8 mouse cellular contexts compared by ENCODE assay signal in the genomic region with DNA sequence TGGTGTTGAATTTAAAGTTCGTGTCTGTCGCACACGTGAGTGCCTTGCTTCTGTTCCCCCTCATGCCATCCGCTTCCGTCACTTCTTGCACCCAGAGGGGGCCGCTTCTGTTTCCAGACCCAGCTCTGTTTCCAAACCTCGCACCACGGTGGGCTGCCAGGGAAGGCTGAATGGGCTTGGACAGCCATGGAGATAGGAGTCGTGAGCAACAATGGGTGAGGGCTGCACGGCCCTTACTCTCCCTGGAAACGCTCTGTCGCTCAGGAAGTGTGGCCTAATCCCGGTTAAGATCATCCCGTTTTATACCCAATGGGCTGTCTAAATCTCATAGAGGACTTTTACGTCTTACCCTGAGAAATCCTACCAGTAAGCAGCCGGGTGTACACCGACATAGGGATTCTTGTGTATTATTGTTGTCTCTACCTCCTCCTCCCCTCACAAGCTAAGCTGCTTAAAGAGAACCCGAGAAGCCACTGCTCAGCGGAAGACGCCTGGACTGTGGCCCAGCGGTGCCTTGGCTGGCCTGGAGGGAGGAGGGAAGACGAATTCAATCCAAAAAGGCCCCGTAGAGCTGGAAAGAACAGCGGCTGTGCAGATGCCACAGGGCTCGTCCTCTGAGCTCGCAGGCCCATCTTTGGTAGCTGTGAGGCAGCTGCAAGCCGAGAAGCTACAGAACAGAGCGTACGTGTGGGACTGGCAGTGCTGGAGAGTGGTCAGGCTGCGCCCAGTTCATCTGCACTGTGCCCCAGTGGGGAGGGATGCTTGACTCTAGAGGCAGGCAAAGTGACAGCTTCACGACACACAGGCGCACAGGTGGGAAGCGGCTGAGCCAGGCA. TPM values are rescaled to one million over a fixed set of nuclear protein-coding genes. Genes with fewer than 3 reads are reported as not detected.
DNase-seq lines count a peak whose midpoint lies in the region; ATAC-seq lines count a peak whose summit lies in the region.

No protein-coding gene starts in this region.

- 70% methylated on average over 33 of the region's 33 CpGs for WGBS in neural tube, embryonic 11.5 days
- 52% methylated on average over 33 of the region's 33 CpGs for WGBS in hindbrain, embryonic 11.5 days
- 43% methylated on average over 33 of the region's 33 CpGs for WGBS in neural tube, embryonic 15.5 days

- H3K36me3 ChIP-seq in neural tube, embryonic 11.5 days (ENCODE audit: control insufficient read depth, insufficient read depth, low read length) = no peaks in the 10 kb centered on the region
- no peaks in the 10 kb centered on the region for H3K36me3 ChIP-seq in hindbrain, embryonic 11.5 days (ENCODE audit: control insufficient read depth, insufficient read depth, low read length)
- no peaks in the 10 kb centered on the region for H3K36me3 ChIP-seq in neural tube, embryonic 15.5 days

- H3K4me1 ChIP-seq in neural tube, embryonic 11.5 days (ENCODE audit: control insufficient read depth, insufficient read depth, low read length) = peaks cover 9% of the 10 kb centered on the region
- peaks cover 2% of the 10 kb centered on the region; the same call in 1 of the 2 replicates for H3K4me1 ChIP-seq in hindbrain, embryonic 11.5 days (replicated peaks; ENCODE audit: control insufficient read depth, insufficient read depth, low read length)
- peaks cover 32% of the 10 kb centered on the region for H3K4me1 ChIP-seq in neural tube, embryonic 15.5 days

- H3K27ac ChIP-seq in neural tube, embryonic 11.5 days (ENCODE audit: low read depth, low read length) = no peak overlapping the region
- H3K27ac ChIP-seq in hindbrain, embryonic 11.5 days (ENCODE audit: low read depth, low read length) = 0 out of 2 replicates have a peak overlapping the region, but pooled peaks have one; percentile 42
- peak overlapping the region; percentile 76 for H3K27ac ChIP-seq in neural tube, embryonic 15.5 days (replicated peaks)

- H3K4me2 ChIP-seq in neural tube, embryonic 11.5 days (ENCODE audit: low read depth) = no peak overlapping the region
- no peak overlapping the region for H3K4me2 ChIP-seq in hindbrain, embryonic 11.5 days (replicated peaks; ENCODE audit: low read depth, low read length)
- H3K4me2 ChIP-seq in neural tube, embryonic 15.5 days = peak overlapping the region; percentile 29

- peak; percentile 38; the same call in 1 of the 2 replicates for ATAC-seq in neural tube, embryonic 11.5 days (ENCODE audit: insufficient read depth, low FRiP score, low TSS enrichment)
- ATAC-seq in hindbrain, embryonic 11.5 days (ENCODE audit: low FRiP score) = peak; percentile 47; the same call in 1 of the 2 replicates
- peak; percentile 79 for ATAC-seq in neural tube, embryonic 15.5 days (ENCODE audit: low FRiP score)

- no peak overlapping the region for H3K4me3 ChIP-seq in neural tube, embryonic 11.5 days (ENCODE audit: low read depth, low read length)
- H3K4me3 ChIP-seq in hindbrain, embryonic 11.5 days (ENCODE audit: low read depth, low read length) = no peak overlapping the region
- no peak overlapping the region for H3K4me3 ChIP-seq in neural tube, embryonic 15.5 days (replicated peaks)

- peak; percentile 9 for DNase-seq in cerebellum, adult 11-12 months
- DNase-seq in cerebellum, adult 11 months = no peak
- DNase-seq in neural tube, embryonic 11.5 days (ENCODE audit: low spot score) = no peak
- no peak for DNase-seq in neural tube, embryonic 10.5 days (ENCODE audit: extremely low spot score, low spot score)
- peak; percentile 40 for DNase-seq in hindbrain, embryonic 11.5 days (ENCODE audit: low spot score)
- DNase-seq in B cell, adult 2 months = no peak
- DNase-seq in adrenal gland, adult 2 months = no peak

- H3K9ac ChIP-seq in neural tube, embryonic 11.5 days (ENCODE audit: low read length) = no peak overlapping the region
- peak overlapping the region; percentile 31; the same call in 1 of the 2 replicates for H3K9ac ChIP-seq in hindbrain, embryonic 11.5 days (ENCODE audit: low read depth, low read length)
- H3K9ac ChIP-seq in neural tube, embryonic 15.5 days (replicated peaks) = 0 out of 2 replicates have a peak overlapping the region, but pooled peaks have one; percentile 20

- H3K27me3 ChIP-seq in neural tube, embryonic 11.5 days (ENCODE audit: control insufficient read depth, insufficient read depth, low read length) = no peaks in the 10 kb centered on the region
- no peaks in the 10 kb centered on the region for H3K27me3 ChIP-seq in hindbrain, embryonic 11.5 days (ENCODE audit: control insufficient read depth, insufficient read depth, low read length)
- no peaks in the 10 kb centered on the region for H3K27me3 ChIP-seq in neural tube, embryonic 15.5 days (replicated peaks)

- no peaks in the 10 kb centered on the region for H3K9me3 ChIP-seq in neural tube, embryonic 11.5 days (ENCODE audit: control insufficient read depth, low read length)
- H3K9me3 ChIP-seq in hindbrain, embryonic 11.5 days (ENCODE audit: control insufficient read depth, low read length) = no peaks in the 10 kb centered on the region
- H3K9me3 ChIP-seq in neural tube, embryonic 15.5 days (replicated peaks) = no peaks in the 10 kb centered on the region

RNA-seq across cellular contexts. Expression of a gene that starts 58.0 kb away (rescaled TPM):
- polyA plus RNA-seq in neural tube, embryonic 11.5 days (2014; fragmentation: Nextera tagmentation; extraction: Ambion mirVana) = 33.7 and 37.7 TPM in 2 replicates
- polyA plus RNA-seq in hindbrain, embryonic 11.5 days (2014; fragmentation: Nextera tagmentation; extraction: Ambion mirVana) = 39.0 and 41.8 TPM in 2 replicates
- 37.9 and 46.2 TPM in 2 replicates for polyA plus RNA-seq in neural tube, embryonic 15.5 days (2015; fragmentation: Nextera tagmentation; extraction: Ambion mirVana)
- 10 to 100 TPM; 37.3 to 39.7 TPM for total RNA-seq in adrenal gland, adult 2 months (2021)
- polyA plus RNA-seq in adrenal gland, adult 2 months (2012; rRNA removed) = 16.1 and 16.4 TPM in 2 replicates

Comparison
In these comparisons a context has a peak if more than half of its experiments do, and no peak if none do; other contexts are left out.
1. DNase-seq: peak in cerebellum, adult 11-12 months (single experiment) and hindbrain, embryonic 11.5 days (single experiment); none in cerebellum, adult 11 months (single experiment), neural tube, embryonic 11.5 days (single experiment), neural tube, embryonic 10.5 days (single experiment), B cell, adult 2 months (0 of 2) and adrenal gland, adult 2 months (single experiment).
2. Peak in every context shown above with its lines, with median percentiles within 50 percentile points of each other: ATAC-seq.